Mouse (Mus musculus) adrenal gland, adult 10 weeks (tissue): ENCODE measurements around the gene Rnd3. TPM values are rescaled to one million over a fixed set of nuclear protein-coding genes. Genes with fewer than 3 reads are reported as not detected.

ENCODE experiments used
- polyA plus RNA-seq: library from polyadenylated mRNA; stranded (reverse); fragments of 350-450 nt; fragmentation: Illumina TruSeq; extraction: RNeasy Lipid Tissue Mini Kit (QIAGEN cat#74804); gene quantifications from one replicate; pipeline ENCODE4 v1.2.3, GENCODE M21; 2014; ENCODE audit warnings: low read depth, low replicate concordance

The Rnd3 gene
- polyA plus RNA-seq, result 37.8 TPM

DNA sequence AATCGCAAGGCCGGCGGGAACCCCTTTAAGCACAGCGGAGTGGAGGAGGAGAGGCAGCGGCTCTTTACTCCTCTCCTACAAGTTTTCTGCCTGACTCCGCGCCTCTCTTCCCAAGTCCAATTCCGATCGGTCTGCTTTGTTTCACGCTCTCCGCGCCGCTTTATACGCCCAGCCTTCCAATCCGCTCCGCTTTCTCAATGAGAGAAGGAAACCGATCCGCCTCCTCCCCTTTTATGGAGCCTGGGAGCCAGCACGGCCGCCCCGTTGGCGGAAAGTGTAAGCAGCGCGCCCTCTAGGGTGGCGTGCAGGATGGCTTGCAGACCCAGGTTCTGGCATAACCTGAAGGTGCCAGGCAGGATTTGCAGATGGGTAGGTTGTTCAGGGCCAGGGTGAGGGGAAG is at the start of gene Rnd3:
Rnd3 (minus strand) TSS at position 137 of the 400 bp plus-strand sequence.

